Mouse (Mus musculus): ENCODE data around the gene Gnl3l. TPM values are rescaled to one million over a fixed set of nuclear protein-coding genes. Genes with fewer than 3 reads are reported as not detected.

The Gnl3l gene
- polyA plus RNA-seq, 1 experiment from 2014 or later, result 28.0 TPM

- H3K9me3 ChIP-seq, result no peaks in the 10 kb centered on the region
- peak within 1 kb of the TSS; percentile 63 for H3K4me2 ChIP-seq (replicated peaks)
- H3K27ac ChIP-seq, result peak within 1 kb of the TSS; percentile 87
- H3K4me1 ChIP-seq (replicated peaks), result 0 out of 2 replicates have a peak, but pooled peaks cover 2% of the 10 kb centered on the region
- no peak for ATAC-seq
- H3K27me3 ChIP-seq (replicated peaks), result no peaks in the 10 kb centered on the region
- WGBS, result 91% methylated on average over 8 of the region's 8 CpGs
- H3K4me3 ChIP-seq (replicated peaks), result peak within 1 kb of the TSS; percentile 61
- no peaks in the 10 kb centered on the region for H3K36me3 ChIP-seq
- peak within 1 kb of the TSS; percentile 66 for H3K9ac ChIP-seq
These were observed 28.7 kb upstream of the Gnl3l start, which contains the start of gene Fgd1 for GRCm38 (mm10) chrX:151045850-151046249. TSS of gene Fgd1 (plus strand) at chrX:151046150.

- Histone ChIP-seq H3K4me2 (replicated peaks) (no peak overlapping the region), H3K27me3 (replicated peaks) (no peaks in the 10 kb centered on the region), H3K4me3 (replicated peaks) (no peak overlapping the region), H3K9me3 (no peaks in the 10 kb centered on the region), H3K4me1 (replicated peaks) (no peaks in the 10 kb centered on the region), H3K27ac (no peak overlapping the region), H3K9ac (no peak overlapping the region), H3K36me3 (no peaks in the 10 kb centered on the region)
- ATAC-seq, result no peak
- 61% methylated on average over 5 of the region's 5 CpGs for WGBS
These were observed 24.1 kb upstream of the Gnl3l start for GRCm38 (mm10) chrX:151041223-151041622.

GRCm38 (mm10) chrX:151031400-151031799, 14.3 kb upstream of the Gnl3l start:
- no peak overlapping the region for H3K4me2 ChIP-seq (replicated peaks)
- 55% methylated on average over 3 of the region's 3 CpGs for WGBS
- no peaks in the 10 kb centered on the region for H3K4me1 ChIP-seq (replicated peaks)
- H3K27ac ChIP-seq, result no peak overlapping the region
- no peak for ATAC-seq
- H3K9me3 ChIP-seq, result no peaks in the 10 kb centered on the region
- H3K9ac ChIP-seq, result no peak overlapping the region
- H3K4me3 ChIP-seq (replicated peaks), result no peak overlapping the region
- no peaks in the 10 kb centered on the region for H3K27me3 ChIP-seq (replicated peaks)
- no peaks in the 10 kb centered on the region for H3K36me3 ChIP-seq

- Histone ChIP-seq H3K4me1 (replicated peaks) (no peaks in the 10 kb centered on the region), H3K9ac (no peak overlapping the region), H3K9me3 (no peaks in the 10 kb centered on the region), H3K4me3 (replicated peaks) (no peak overlapping the region), H3K27ac (no peak overlapping the region), H3K36me3 (no peaks in the 10 kb centered on the region), H3K4me2 (replicated peaks) (no peak overlapping the region), H3K27me3 (replicated peaks) (no peaks in the 10 kb centered on the region)
- no peak for ATAC-seq
- 82% methylated on average over 3 of the region's 3 CpGs for WGBS
These were observed 1.7 kb upstream of the Gnl3l start for GRCm38 (mm10) chrX:151018798-151019197.

GRCm38 (mm10) chrX:151017897-151018296, 775 bp upstream of the Gnl3l start:
- Histone ChIP-seq H3K27ac (peak overlapping the region; percentile 40; the same call in 1 of the 2 replicates), H3K4me3 (replicated peaks) (peak overlapping the region; percentile 35), H3K36me3 (no peaks in the 10 kb centered on the region), H3K4me1 (replicated peaks) (no peaks in the 10 kb centered on the region), H3K9ac (peak overlapping the region; percentile 13; the same call in 1 of the 2 replicates), H3K9me3 (no peaks in the 10 kb centered on the region), H3K27me3 (replicated peaks) (no peaks in the 10 kb centered on the region), H3K4me2 (replicated peaks) (peak overlapping the region; percentile 52)
- WGBS, result 17% methylated on average over 3 of the region's 3 CpGs
- ATAC-seq, result no peak

GRCm38 (mm10) chrX:150996775-150997174, 20.3 kb downstream of the Gnl3l start:
- no peaks in the 10 kb centered on the region for H3K9me3 ChIP-seq
- no peak overlapping the region for H3K4me2 ChIP-seq (replicated peaks)
- H3K9ac ChIP-seq, result no peak overlapping the region
- H3K4me3 ChIP-seq (replicated peaks), result no peak overlapping the region
- H3K4me1 ChIP-seq (replicated peaks), result no peaks in the 10 kb centered on the region
- H3K27me3 ChIP-seq (replicated peaks), result no peaks in the 10 kb centered on the region
- 84% methylated on average over 3 of the region's 3 CpGs for WGBS
- ATAC-seq, result no peak
- H3K27ac ChIP-seq, result no peak overlapping the region
- no peaks in the 10 kb centered on the region for H3K36me3 ChIP-seq

DNA sequence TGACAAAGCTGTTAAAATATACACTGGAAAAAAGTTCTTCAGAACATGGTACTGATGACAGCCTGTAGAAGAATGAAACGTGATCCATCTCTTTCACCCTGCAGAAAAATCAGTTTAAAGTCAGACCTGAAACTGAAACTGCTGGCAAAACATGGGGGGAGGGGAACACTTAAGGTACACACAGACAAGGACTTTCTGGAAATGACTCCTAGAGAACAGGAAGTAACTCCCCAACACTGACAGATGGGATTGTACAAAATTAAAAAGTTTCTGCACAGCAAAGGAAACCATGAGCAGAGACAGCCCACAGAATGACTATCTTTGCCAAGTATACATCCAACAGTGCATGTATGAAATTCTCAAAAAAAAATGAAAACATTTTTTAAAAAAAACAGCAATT, 35.5 kb downstream of the Gnl3l start:
- ATAC-seq, result no peak
- H3K4me2 ChIP-seq (replicated peaks), result no peak overlapping the region
- no peak overlapping the region for H3K4me3 ChIP-seq (replicated peaks)
- no peaks in the 10 kb centered on the region for H3K36me3 ChIP-seq
- H3K27me3 ChIP-seq (replicated peaks), result no peaks in the 10 kb centered on the region
- WGBS, result 68% methylated on average over 1 of the region's 1 CpGs
- H3K9ac ChIP-seq, result no peak overlapping the region
- no peaks in the 10 kb centered on the region for H3K9me3 ChIP-seq
- no peak overlapping the region for H3K27ac ChIP-seq
- no peaks in the 10 kb centered on the region for H3K4me1 ChIP-seq (replicated peaks)

DNA sequence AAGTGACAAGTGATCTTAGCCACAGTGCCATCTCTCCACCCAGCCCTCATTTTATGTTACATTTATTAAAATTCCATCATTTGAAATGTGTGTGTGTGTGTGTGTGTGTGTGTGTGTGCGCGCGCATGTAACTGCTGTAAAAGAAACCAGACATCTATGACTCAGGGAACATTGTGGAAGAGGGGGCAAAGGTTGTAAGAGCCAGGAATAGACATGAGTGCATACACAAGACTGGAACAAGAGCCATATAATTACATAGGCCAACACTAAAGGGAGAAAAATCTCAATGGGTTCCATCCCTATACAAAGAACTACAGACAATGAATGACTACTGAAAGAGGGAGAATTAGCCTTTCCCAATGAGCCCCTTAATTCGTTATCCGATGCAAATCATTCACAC, 41.7 kb downstream of the Gnl3l start:
- WGBS, result 94% methylated on average over 5 of the region's 5 CpGs

GRCm38 (mm10) chrX:150963027-150963426, 54.1 kb downstream of the Gnl3l start:
- Histone ChIP-seq H3K4me2 (replicated peaks) (no peak overlapping the region), H3K9me3 (no peaks in the 10 kb centered on the region), H3K27ac (no peak overlapping the region), H3K4me1 (replicated peaks) (no peaks in the 10 kb centered on the region), H3K36me3 (no peaks in the 10 kb centered on the region), H3K9ac (no peak overlapping the region), H3K4me3 (replicated peaks) (no peak overlapping the region), H3K27me3 (replicated peaks) (no peaks in the 10 kb centered on the region)
- ATAC-seq, result no peak
- 29% methylated on average over 2 of the region's 2 CpGs for WGBS

More for the DNA sequence above, 41.7 kb downstream of the Gnl3l start:
- H3K36me3 ChIP-seq, result no peaks in the 10 kb centered on the region
- no peaks in the 10 kb centered on the region for H3K4me1 ChIP-seq (replicated peaks)
- no peak overlapping the region for H3K27ac ChIP-seq
- no peak overlapping the region for H3K4me2 ChIP-seq (replicated peaks)
- no peak overlapping the region for H3K9ac ChIP-seq
- ATAC-seq, result peak; percentile 75; the same call in 1 of the 2 replicates
- no peaks in the 10 kb centered on the region for H3K9me3 ChIP-seq
- H3K4me3 ChIP-seq (replicated peaks), result no peak overlapping the region
- no peaks in the 10 kb centered on the region for H3K27me3 ChIP-seq (replicated peaks)

GRCm38 (mm10) chrX:150960702-150961101, 56.4 kb downstream of the Gnl3l start:
- no peak for ATAC-seq
- WGBS, result 60% methylated on average over 5 of the region's 5 CpGs

DNA sequence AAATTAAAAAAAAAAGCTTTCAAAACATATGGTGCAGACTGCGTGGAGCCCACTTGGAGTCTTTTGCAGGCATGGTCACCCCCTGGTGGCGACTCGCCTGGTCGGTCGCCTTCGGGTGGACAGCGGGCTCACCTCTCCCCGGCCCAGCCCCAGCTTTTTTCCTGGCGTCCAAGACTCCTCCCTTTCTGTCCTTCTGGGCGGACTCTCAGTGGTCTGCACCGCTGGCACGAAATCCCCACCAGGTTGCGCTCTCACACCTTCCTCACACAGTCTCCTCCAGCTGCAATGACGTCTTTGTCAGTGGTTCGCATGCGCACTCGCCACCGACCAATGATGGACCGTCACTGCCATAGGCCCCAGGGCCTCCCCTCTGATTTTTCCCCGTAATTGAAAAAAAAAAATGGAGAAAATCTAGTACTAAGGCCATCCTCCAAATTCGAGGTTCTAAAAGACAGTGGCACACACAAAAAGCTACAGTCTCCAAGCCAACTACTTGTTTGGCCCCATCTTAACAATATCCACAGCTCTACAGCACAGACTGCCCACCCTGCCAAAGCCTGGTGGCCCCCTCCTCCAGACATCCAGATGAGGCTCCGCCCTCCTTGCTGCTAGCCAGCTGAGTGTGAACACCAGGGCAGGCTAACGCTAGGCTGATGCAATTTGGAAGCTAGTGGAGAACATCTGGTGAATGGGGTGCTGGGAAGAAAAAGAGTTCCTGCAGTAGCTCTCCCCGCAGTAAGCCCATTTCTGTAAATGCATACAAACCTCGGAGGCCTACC, 60.4 kb downstream of the Gnl3l start:
- ATAC-seq, result peak; percentile 98
- no peak overlapping the region for H3K9ac ChIP-seq
- H3K4me2 ChIP-seq (replicated peaks), result peak overlapping the region; percentile 49
- H3K9me3 ChIP-seq, result no peaks in the 10 kb centered on the region
- H3K27me3 ChIP-seq (replicated peaks), result no peaks in the 10 kb centered on the region
- H3K4me1 ChIP-seq (replicated peaks), result no peaks in the 10 kb centered on the region
- H3K4me3 ChIP-seq (replicated peaks), result no peak overlapping the region; the same call in 1 of the 2 replicates
- H3K36me3 ChIP-seq, result no peaks in the 10 kb centered on the region
- peak overlapping the region; percentile 60 for H3K27ac ChIP-seq
- WGBS, result 24% methylated on average over 25 of the region's 25 CpGs

More at GRCm38 (mm10) chrX:150960702-150961101, 56.4 kb downstream of the Gnl3l start:
- Histone ChIP-seq H3K9ac (no peak overlapping the region), H3K4me3 (replicated peaks) (no peak overlapping the region), H3K36me3 (no peaks in the 10 kb centered on the region), H3K4me2 (replicated peaks) (no peak overlapping the region), H3K27ac (no peak overlapping the region), H3K4me1 (replicated peaks) (no peaks in the 10 kb centered on the region), H3K27me3 (replicated peaks) (no peaks in the 10 kb centered on the region), H3K9me3 (no peaks in the 10 kb centered on the region)

DNA sequence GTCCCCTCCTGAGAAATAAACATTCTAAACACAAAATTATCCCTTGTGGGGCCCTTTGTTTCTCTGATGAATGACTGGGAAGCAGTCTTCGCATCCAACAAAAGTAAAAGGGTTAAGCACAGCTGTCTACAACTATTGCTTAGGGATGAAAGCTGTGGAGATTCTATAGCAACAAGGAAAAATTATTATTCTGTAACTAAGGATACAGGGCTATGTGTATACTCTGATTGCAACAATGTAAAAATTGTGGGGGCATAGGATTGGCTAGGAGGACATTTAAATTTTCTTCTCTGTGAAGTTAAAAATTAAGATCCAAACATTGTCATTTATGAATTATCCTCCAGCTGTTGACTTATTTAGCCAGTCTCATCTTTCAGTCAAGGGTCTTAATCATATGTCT, 61.1 kb downstream of the Gnl3l start:
- 46% methylated on average over 1 of the region's 1 CpGs for WGBS
- H3K9ac ChIP-seq, result no peak overlapping the region
- no peak overlapping the region for H3K27ac ChIP-seq
- no peaks in the 10 kb centered on the region for H3K36me3 ChIP-seq
- no peaks in the 10 kb centered on the region for H3K4me1 ChIP-seq (replicated peaks)
- no peaks in the 10 kb centered on the region for H3K27me3 ChIP-seq (replicated peaks)
- H3K9me3 ChIP-seq, result no peaks in the 10 kb centered on the region
- peak overlapping the region; percentile 49; the same call in 1 of the 2 replicates for H3K4me2 ChIP-seq (replicated peaks)
- peak; percentile 29; the same call in 1 of the 2 replicates for ATAC-seq
- no peak overlapping the region for H3K4me3 ChIP-seq (replicated peaks)

GRCm38 (mm10) chrX:150955441-150955840, 61.7 kb downstream of the Gnl3l start:
- Histone ChIP-seq H3K36me3 (no peaks in the 10 kb centered on the region), H3K27me3 (replicated peaks) (no peaks in the 10 kb centered on the region), H3K4me1 (replicated peaks) (no peaks in the 10 kb centered on the region), H3K4me3 (replicated peaks) (no peak overlapping the region), H3K27ac (no peak overlapping the region), H3K9me3 (no peaks in the 10 kb centered on the region), H3K4me2 (replicated peaks) (no peak overlapping the region), H3K9ac (no peak overlapping the region)
- no peak for ATAC-seq
- 62% methylated on average over 2 of the region's 2 CpGs for WGBS
